Mouse (Mus musculus) left cerebral cortex, postnatal 36 days (tissue): ENCODE measurements around the gene 1700025G04Rik. TPM values are rescaled to one million over a fixed set of nuclear protein-coding genes. Genes with fewer than 3 reads are reported as not detected.
A peak's percentile ranks its signal among the peaks of the same experiment; 100 is the strongest.

Experiments
- DNase-seq, 2 experiments: peaks; one replicate each; pipeline ENCODE4 v3.0.0; 2021 to 2022; ENCODE audit warnings: low spot score in 2 of 2, mixed read lengths in 1 of 2
- intact Hi-C: fragments of 180-260 bp; cut with DNase I; formaldehyde crosslinking; loops from one replicate; pipeline ENCODE4 v1.15.1; 2025
- total RNA-seq, 2 experiments: library from RNA; stranded (reverse); gene quantifications; 2 replicates each; pipeline ENCODE4 v1.2.3; 2021

Gene 1700025G04Rik
- total RNA-seq = 10 to 100 TPM; 70.8 to 75.8 TPM

GRCm38 (mm10) chr1:152090018-152090553, at the start of gene 1700025G04Rik:
TSS of gene 1700025G04Rik (minus strand) at chr1:152090125.
- intact Hi-C loops = loop anchor here (2.0 to 5.0 kb wide), 2 partner anchors 75 to 142 kb away; no protein-coding TSS in a partner anchor

GRCm38 (mm10) chr1:152139496-152139895, 49.6 kb upstream of the 1700025G04Rik start:
- DNase-seq = no peak
- intact Hi-C loops = no loop called here

More at GRCm38 (mm10) chr1:152090018-152090553, at the start of gene 1700025G04Rik:
- peak; percentile 83 to 88 for DNase-seq

- DNase-seq = peak in 1 of 2 experiments; percentile 14
- intact Hi-C loops = no loop called here
Measured at GRCm38 (mm10) chr1:152130029-152130727, 40.3 kb upstream of the 1700025G04Rik start.

GRCm38 (mm10) chr1:152125451-152125850, 35.5 kb upstream of the 1700025G04Rik start:
- intact Hi-C loops = no loop called here

GRCm38 (mm10) chr1:152110123-152110522, 20.2 kb upstream of the 1700025G04Rik start:
- no peak for DNase-seq
- intact Hi-C loops = no loop called here

More at GRCm38 (mm10) chr1:152125451-152125850, 35.5 kb upstream of the 1700025G04Rik start:
- no peak for DNase-seq

- intact Hi-C loops = no loop called here
- DNase-seq = no peak
Measured at GRCm38 (mm10) chr1:152106136-152106535, 16.2 kb upstream of the 1700025G04Rik start.

- intact Hi-C loops = no loop called here
- DNase-seq = no peak
Measured at GRCm38 (mm10) chr1:152105246-152105645, 15.3 kb upstream of the 1700025G04Rik start.

- DNase-seq = no peak
- intact Hi-C loops = no loop called here
Measured at GRCm38 (mm10) chr1:152101746-152102145, 11.8 kb upstream of the 1700025G04Rik start.

- no peak for DNase-seq
- intact Hi-C loops = no loop called here
Measured at GRCm38 (mm10) chr1:152096045-152096444, 6.1 kb upstream of the 1700025G04Rik start.

GRCm38 (mm10) chr1:152090564-152091545, 930 bp upstream of the 1700025G04Rik start:
- intact Hi-C loops = loop anchor here (2.0 to 5.0 kb wide), 2 partner anchors 74 to 141 kb away; no protein-coding TSS in a partner anchor
- peak; percentile 61 to 63 for DNase-seq

GRCm38 (mm10) chr1:152089526-152089925, 399 bp downstream of the 1700025G04Rik start:
- peak; percentile 65 to 76 for DNase-seq
- intact Hi-C loops = loop anchor here (2.0 to 5.0 kb wide), 3 partner anchors 91 to 278 kb away; no protein-coding TSS in a partner anchor

- peak; percentile 65 to 69 for DNase-seq
- intact Hi-C loops = loop anchor here (1.0 to 5.0 kb wide), 4 partner anchors 32 to 278 kb away; no protein-coding TSS in a partner anchor
Measured at GRCm38 (mm10) chr1:152088791-152089401, 1.0 kb downstream of the 1700025G04Rik start.

- no peak for DNase-seq
- intact Hi-C loops = loop anchor here (1.0 to 5.0 kb wide), 4 partner anchors 31 to 279 kb away; no protein-coding TSS in a partner anchor
Measured at GRCm38 (mm10) chr1:152088030-152088429, 1.9 kb downstream of the 1700025G04Rik start.

- no peak for DNase-seq
- intact Hi-C loops = loop anchor here (5.0 kb wide), 2 partner anchors 265 to 280 kb away; no protein-coding TSS in a partner anchor
Measured at GRCm38 (mm10) chr1:152086951-152087350, 3.0 kb downstream of the 1700025G04Rik start.

- DNase-seq = no peak
- intact Hi-C loops = loop anchor here (5.0 kb wide), 2 partner anchors 263 to 282 kb away; no protein-coding TSS in a partner anchor
Measured at GRCm38 (mm10) chr1:152085561-152085960, 4.4 kb downstream of the 1700025G04Rik start.

- intact Hi-C loops = loop anchor here (5.0 kb wide), 2 partner anchors 262 to 283 kb away; no protein-coding TSS in a partner anchor
- peak; percentile 16 to 22 for DNase-seq
Measured at GRCm38 (mm10) chr1:152084638-152085345, 5.1 kb downstream of the 1700025G04Rik start.

GRCm38 (mm10) chr1:152081954-152082711, 7.8 kb downstream of the 1700025G04Rik start:
- intact Hi-C loops = no loop called here
- peak; percentile 50 to 52 for DNase-seq
